In genomic region chr15:22121746-22122145, GRCm38 (mm10) we compare ENCODE assay signal across 23 mouse cellular contexts.
"Had no signal": no experiment of that assay in that cellular context is flagged by ENCODE, and none has a peak within 500 bp of the region (broad histone marks: within the 10 kb centered on the region; RNA-seq: fewer than 3 reads in every experiment).

No protein-coding gene starts in this region.

- H3K9ac ChIP-seq: forebrain, postnatal 0 days; heart, embryonic 12.5 days; hindbrain, embryonic 13.5 days; hindbrain, embryonic 15.5 days; limb, embryonic 13.5 days; limb, embryonic 15.5 days had no signal

- H3K36me3 ChIP-seq: heart, embryonic 10.5 days; heart, embryonic 12.5 days; hindbrain, embryonic 13.5 days; hindbrain, embryonic 15.5 days; limb, embryonic 13.5 days; limb, embryonic 15.5 days had no signal

- DNase-seq: forebrain, postnatal 0 days; gastrocnemius, adult 2 months; gastrocnemius, postnatal 10 days; gastrocnemius, postnatal 25 days; heart, adult 18-20 months; heart, postnatal 10 days; heart, postnatal 4 days; kidney, adult 18-20 months; kidney, adult 8-10 months; kidney, postnatal 10 days; kidney, postnatal 25 days; kidney, postnatal 4 days; layer of hippocampus, adult 9-11 months; layer of hippocampus, postnatal 36 days; left cerebral cortex, postnatal 4 days had no signal

- H3K4me2 ChIP-seq: heart, embryonic 12.5 days; hindbrain, embryonic 13.5 days; hindbrain, embryonic 15.5 days; limb, embryonic 13.5 days; limb, embryonic 15.5 days had no signal

- H3K9me3 ChIP-seq: heart, embryonic 10.5 days; heart, embryonic 12.5 days; hindbrain, embryonic 13.5 days; hindbrain, embryonic 15.5 days; limb, embryonic 13.5 days; limb, embryonic 15.5 days had no signal

- ATAC-seq: forebrain, postnatal 0 days; hindbrain, postnatal 0 days; intestine, embryonic 16.5 days had no signal

- H3K4me1 ChIP-seq: heart, embryonic 10.5 days; heart, embryonic 12.5 days; hindbrain, embryonic 13.5 days; hindbrain, embryonic 15.5 days; limb, embryonic 13.5 days; limb, embryonic 15.5 days had no signal

- H3K27me3 ChIP-seq: heart, embryonic 12.5 days; hindbrain, embryonic 13.5 days; hindbrain, embryonic 15.5 days; limb, embryonic 13.5 days; limb, embryonic 15.5 days had no signal

- H3K4me3 ChIP-seq: gastrocnemius, adult 2 months; heart, embryonic 10.5 days; heart, embryonic 12.5 days; hindbrain, embryonic 13.5 days; hindbrain, embryonic 15.5 days; limb, embryonic 13.5 days; limb, embryonic 15.5 days had no signal

- H3K27ac ChIP-seq: gastrocnemius, adult 2 months; heart, embryonic 10.5 days; hindbrain, embryonic 13.5 days; hindbrain, embryonic 15.5 days; hindbrain, postnatal 0 days; limb, embryonic 13.5 days; limb, embryonic 15.5 days had no signal
